Mouse (Mus musculus) kidney, adult 18-20 months (tissue): Measurements from ENCODE around the gene H2afy.

ENCODE experiments used
- DNase-seq: peaks from one replicate; pipeline ENCODE4 v3.0.0; 2021

H2afy gene

GRCm38 (mm10) chr13:56110694-56111531, 25.2 kb downstream of the H2afy start:
- DNase-seq = no peak

DNA sequence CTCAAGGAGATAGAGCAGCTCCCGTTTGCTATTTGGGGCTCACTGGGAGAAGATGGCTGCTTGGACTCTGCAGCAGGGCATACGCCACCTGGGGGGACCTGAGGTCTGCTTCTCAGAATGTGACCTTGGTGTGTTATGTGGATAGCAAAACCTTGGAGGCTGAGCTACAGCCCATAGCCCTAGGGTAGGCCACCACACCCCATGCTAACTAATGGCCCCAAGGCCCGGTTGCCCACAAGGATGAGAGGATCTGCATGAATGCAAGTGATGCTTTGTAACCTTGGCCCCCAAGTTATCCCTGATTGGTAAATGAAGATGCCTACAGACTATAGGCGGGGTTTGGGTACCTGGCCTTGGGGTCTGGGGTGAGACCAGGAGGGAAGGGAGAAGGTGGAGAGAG, 26.5 kb downstream of the H2afy start:
- no peak for DNase-seq

GRCm38 (mm10) chr13:56108849-56109519, 27.2 kb downstream of the H2afy start:
- no peak for DNase-seq

- DNase-seq = no peak
Observed at GRCm38 (mm10) chr13:56104971-56105391, 31.2 kb downstream of the H2afy start.

DNA sequence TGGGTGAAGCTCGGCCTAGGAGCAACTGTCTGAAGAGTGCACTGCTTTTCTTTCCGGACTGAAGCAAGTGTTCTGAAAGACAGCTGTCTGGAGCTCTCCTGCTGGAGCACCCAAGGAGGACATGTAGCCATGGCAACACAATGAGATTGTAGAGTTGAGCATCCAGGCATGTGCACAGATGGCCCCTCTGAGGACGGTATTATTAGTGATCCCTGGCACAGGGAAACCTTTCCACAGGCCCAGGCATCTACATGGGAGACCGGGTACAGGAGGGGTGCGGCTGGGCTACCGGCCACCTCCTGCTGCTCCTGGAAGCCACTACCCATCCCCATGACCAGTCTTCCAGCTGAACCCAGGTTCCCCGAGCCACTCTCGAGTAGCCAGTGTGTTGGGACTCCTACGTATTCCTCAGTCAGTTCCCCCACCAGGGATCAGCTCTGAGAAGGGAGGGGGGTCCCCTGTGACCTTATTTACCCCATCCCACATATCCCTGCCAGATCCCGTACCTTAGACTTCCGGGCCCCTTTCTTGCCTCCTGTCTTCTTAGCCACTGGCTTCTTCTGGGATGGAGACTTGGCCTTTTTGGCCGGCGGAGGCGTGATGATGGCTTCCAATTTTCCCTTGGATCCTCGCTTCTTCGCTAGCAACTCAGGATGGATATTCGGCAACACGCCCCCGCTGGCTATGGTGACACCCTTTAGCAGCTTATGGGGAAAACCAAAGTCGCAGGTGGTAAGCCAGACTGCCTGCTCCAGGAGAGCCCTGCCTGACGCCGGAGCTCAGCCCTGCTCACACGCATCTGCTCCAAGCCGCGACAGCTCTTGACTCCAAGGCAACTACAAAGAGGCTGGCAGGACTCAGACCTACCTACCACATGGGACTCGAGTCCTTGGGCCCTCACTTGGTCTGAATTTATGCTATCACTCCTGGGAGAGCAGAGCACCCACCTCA, 32.1 kb downstream of the H2afy start:
- DNase-seq = no peak

GRCm38 (mm10) chr13:56102160-56102559, 34.0 kb downstream of the H2afy start:
- DNase-seq = no peak

GRCm38 (mm10) chr13:56095601-56096195, 40.5 kb downstream of the H2afy start:
- DNase-seq = no peak

- no peak for DNase-seq
Observed at GRCm38 (mm10) chr13:56094544-56094943, 41.6 kb downstream of the H2afy start.

DNA sequence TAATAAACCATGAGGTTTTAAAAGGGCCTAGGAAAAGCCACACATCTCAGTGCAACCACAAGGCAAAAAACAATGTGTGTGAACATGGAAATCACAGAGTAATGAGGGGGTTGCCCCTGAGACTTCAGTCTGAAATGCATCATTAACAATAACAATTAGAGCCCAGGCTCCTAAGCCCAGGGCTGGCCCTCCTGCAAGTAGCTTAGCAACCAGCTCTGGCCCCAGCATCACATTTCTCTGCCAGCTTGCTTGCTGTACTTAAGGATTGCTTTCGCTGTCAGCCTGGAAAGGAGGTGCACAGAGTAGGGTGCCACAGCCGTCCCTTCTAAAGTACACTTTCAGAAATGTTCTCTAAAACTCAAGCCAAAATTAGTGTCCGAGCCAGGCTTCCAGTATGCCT, 42.5 kb downstream of the H2afy start:
- no peak for DNase-seq

DNA sequence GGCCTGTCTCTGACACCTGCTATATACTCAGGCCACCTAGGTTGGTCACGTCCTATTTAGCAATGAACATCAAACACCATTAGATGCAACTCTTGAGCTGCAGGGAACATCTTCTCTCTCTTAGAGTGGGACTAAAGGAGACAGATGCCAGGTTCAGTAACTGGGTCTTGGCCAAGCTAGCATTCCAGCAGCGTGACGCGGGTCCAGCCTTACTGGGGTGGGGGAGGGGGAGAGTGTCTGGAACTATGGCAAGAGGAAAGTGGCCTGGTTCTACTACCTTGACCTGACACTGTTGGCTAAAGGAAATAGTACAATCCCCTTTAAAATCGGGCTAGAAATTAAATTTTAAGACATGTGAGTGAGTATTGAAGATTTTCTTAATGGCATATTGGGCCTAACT, 43.6 kb downstream of the H2afy start:
- no peak for DNase-seq

- DNase-seq = no peak
Observed at GRCm38 (mm10) chr13:56090597-56090996, 45.6 kb downstream of the H2afy start.

GRCm38 (mm10) chr13:56088602-56089001, 47.6 kb downstream of the H2afy start:
- no peak for DNase-seq

GRCm38 (mm10) chr13:56087936-56088335, 48.2 kb downstream of the H2afy start:
- no peak for DNase-seq

DNA sequence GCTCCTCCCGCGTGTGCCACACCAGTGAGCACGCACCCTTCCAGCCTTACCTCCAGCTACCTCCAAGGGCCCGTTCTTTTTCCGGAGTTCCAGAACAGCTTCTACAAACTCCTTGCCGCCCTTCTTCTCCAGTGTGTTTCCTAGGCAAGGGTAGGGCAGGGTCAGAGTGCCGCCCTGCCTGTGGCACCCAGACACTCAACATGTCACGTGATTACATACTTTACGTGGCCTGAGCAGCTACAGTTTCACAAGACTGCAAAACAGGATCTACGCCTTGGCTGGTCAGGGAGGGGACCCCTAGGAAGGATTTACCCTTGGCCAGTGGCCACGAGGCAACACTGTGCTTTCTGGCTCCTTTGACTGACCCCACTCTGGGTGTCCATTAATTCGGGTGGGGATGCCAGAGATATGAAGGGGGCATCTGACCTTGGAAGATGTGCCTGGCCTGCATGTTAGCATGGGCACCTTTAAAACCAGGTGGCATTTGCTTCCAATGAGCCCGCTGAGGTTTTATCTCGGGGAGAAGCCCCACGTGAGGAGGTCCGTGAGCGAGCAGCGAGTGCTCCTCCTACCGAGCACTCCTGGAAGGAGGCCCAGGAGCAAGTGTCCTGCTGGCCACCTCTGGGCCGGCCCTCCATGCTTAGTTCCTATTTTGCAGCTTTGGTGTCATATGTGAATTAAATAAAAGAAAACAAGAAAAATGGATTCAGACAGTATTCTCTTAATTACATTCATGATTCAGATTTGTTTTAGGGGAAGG, 51.8 kb downstream of the H2afy start:
- DNase-seq = no peak

DNA sequence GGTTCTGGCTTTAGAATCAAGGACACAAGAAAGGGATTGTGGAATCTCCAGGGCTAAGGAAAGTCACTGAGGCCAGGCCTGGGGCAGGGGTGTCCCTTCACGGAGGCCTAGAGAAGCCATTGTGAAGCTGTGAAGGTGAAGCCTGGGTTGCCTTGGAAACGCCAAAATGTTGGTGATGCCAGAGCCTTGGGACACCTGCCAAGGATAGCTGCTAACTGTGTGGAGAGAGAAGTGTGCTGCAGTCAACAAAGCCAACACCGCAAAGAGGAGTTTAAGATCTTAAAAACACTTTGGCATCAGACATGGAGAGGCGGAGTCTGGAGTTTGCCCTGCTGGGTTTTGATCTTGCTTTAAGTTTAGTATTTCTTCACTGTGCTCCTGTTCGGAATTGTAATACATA, 54.5 kb downstream of the H2afy start:
- DNase-seq = no peak

DNA sequence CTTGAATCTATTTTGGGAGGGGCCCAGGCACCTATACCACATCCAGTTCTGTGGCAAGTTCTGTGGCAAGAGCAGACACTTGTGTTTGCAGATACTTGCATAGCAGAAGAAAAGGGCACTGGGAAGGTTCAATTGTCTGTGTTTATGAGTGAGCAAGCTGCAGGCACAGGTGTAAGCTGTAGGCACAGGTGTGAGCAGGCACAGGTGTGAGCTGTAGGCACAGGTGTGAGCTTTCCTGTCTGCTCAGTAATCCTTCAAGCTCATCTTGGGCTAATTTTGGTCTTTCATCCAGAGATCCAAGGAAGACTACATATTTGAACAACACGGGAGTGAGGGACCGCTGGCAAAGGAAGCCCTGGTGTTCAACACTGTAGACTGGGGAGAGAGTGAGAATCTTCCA, 56.5 kb downstream of the H2afy start:
- no peak for DNase-seq

DNA sequence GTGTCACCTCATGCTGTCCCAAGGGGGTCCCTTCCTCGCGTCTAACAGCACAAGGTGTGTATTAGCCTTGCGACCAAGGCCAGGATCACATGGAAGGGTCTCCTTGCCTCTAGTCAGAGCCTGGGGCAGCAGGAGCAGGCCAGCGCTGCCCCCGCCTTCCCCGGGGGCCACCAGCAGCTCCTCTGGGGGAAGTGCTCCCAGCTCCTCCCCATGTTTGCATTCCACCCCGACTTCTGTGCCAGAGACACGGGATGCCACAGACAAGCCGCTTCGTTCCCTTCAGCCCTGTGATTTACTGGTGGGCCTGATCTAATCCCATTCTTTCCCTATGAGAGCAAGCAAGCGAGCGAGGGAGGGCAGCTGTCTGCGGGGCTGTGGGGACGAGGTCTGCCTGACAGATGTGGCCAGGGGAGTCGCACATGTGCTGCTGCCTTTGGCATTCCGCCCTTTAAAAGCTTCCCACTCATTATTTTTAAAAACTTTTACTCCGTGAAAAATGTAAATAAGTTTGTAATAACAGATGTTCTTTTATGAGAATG, 57.4 kb downstream of the H2afy start:
- DNase-seq = no peak

DNA sequence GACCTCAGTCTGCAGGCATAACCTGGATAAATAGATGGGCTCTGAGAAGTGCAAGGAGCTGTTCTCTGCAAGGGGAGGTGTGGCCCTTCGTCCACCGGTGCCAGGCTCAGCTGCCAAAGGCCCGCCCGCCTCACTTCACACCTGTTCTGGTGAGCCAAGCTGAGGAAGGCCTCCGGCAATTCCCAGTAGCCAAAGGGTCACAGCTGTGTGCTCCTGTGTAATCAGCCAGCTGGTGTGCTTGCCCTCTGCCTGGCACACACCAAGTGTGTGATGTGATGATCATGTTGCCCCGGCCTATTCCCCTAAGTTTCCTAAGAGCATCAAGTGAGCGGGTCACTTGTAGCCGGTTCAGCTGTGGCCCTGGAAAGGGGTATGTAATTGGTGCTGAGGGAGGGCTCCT, 60.2 kb downstream of the H2afy start:
- no peak for DNase-seq

GRCm38 (mm10) chr13:56073186-56073585, 63.0 kb downstream of the H2afy start:
- no peak for DNase-seq

DNA sequence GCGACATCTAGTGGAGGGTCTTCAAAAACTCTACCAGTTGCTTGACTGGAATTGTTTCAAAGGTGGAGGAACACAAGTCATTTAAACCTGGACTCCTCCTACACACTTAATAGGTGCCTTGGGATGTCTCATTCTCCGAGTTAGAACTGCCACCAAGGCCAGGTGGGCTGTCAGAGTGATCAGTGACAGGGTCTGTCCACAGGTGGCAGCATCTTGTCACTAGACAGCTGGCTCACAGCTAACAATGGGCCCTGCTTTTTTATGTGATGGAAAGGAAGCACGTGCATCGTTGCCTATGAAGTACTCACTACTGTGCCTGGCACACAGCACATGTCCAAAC, 63.9 kb downstream of the H2afy start:
- no peak for DNase-seq

GRCm38 (mm10) chr13:56071586-56072267, 64.4 kb downstream of the H2afy start:
- no peak for DNase-seq
